Mouse (Mus musculus): ENCODE data around the gene Ergic1.

The Ergic1 gene

DNA sequence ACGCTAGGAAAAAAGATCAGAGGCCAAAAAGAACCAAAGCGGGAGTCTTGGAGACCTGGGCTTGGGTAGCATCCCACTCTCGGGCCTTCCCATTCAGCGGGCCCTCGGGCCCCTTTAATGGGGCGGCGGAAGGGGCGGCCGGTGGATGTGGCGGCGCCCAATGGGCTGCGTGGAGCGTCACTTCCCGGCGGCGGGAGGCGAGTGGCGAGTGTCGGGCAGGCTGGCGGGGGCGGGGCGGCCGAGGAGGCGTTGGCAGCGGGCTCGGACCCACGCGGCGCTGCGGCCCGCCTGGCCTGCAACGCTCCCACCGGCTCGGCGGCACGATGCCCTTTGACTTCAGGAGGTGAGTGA is at the start of gene Ergic1:
TSS of gene Ergic1 (plus strand) at position 200 of the 351 bp plus-strand sequence.
- peak; percentile 81 to 90 for DNase-seq (ENCODE audit: low spot score in 2 of 2)

DNA sequence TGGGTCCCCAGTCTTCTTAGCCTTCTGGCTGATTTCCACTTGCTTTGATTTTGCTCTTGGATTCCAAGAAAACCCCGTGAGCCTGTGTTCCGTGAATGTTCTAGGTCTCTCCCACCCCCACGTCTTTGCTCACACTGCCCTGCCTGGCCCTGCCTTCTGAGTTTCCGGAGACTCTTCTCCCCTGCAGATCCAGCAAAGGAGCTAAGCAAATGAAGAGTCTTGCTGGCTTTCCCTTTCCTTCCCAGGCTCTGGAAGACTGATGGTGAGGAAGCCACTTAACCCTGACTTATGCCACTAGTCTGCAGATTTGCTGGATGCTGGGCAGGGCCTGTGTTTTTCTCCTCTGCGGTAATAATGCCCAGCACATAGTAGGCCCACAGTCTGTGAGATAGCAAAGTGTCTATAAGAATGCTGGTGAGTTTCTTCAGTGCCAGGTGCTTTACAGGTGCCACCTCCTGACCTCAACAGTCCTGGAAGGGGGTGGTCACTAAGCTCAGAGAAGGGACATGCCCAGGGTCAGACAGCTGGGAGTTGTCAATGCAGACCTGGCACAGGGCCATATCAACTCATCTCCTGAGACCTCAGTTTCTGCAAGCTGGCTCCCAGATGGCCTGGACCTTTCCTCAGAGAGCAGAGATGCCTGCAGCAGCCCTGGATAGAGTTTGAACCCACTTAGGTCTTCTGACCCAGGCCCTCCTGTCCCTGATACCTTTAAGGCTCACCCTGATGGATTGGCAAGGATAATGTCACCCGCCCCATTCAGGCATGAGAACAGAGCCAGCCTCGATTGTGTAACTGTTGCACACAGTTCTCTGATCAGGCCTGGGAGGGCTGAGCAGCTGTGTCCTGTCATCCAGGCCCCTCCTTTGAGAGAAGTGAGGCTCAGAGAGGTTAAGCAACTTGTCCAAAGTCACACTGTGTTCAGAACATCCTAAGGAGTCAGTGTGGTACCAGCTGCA is 49.2 kb upstream of the Ergic1 start:
- DNase-seq (ENCODE audit: low spot score in 2 of 2), result no peak

DNA sequence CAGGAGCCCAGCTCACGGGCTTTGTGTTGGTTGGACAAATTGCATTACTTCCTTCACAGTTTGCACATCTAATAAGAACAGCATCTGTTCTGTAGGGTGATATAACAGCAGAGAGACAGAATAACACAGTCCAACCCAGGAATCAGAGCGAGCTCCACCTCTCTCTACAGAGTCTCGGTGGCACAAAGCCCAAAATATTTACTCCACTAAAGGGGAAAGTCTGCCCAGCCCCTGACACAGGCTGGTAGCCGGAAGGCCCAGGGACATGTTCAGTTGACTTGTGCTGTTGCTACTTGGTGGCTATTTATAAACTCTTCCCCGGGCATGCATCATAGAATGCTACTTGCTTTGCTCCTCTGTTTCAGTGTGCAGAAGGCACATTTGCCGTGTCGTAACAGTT is 48.3 kb upstream of the Ergic1 start:
- DNase-seq (ENCODE audit: low spot score in 2 of 2), result no peak

GRCm38 (mm10) chr17:26513459-26514290 is 47.6 kb upstream of the Ergic1 start:
- no peak for DNase-seq (ENCODE audit: low spot score in 2 of 2)

- no peak for DNase-seq (ENCODE audit: low spot score in 2 of 2)
Measured at GRCm38 (mm10) chr17:26514581-26515030, 46.7 kb upstream of the Ergic1 start.

DNA sequence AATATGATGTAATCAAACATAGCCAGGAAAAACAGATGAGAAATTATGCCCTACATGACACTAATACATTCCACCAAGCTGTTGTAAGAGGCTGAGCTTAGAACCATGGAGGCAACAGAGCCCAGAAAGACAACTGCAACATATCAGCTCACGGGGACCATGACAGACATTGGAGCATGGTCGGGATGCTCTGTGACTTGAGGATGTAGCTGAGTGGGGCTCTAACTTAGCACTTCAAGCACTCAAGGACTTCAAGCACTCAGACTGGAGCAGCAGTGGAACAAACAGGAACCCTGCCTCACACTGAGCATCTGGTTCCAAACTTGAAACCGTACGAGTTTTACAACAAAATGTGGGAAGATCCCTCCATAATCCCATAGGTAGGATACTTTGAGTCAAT is 45.6 kb upstream of the Ergic1 start:
- DNase-seq (ENCODE audit: low spot score in 2 of 2), result no peak

DNA sequence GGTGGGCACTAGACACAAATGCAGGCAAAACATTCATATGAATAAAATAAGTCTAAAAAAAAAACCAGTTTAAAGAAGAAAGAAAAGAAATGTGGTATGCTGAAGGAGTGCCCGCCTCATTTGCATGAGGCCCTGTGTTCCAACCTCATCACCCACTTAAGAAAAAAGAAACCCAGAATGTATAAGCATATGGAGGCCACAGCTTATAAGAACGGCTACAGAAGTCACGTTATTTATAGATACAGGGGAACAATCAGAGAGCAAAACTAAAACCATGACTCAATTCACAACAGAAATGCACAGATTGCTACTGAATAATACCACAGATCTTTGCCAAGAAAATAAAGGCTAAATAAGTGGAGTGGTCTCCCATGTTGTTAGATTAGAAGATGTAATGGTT is 43.0 kb upstream of the Ergic1 start:
- no peak for DNase-seq (ENCODE audit: low spot score in 2 of 2)

DNA sequence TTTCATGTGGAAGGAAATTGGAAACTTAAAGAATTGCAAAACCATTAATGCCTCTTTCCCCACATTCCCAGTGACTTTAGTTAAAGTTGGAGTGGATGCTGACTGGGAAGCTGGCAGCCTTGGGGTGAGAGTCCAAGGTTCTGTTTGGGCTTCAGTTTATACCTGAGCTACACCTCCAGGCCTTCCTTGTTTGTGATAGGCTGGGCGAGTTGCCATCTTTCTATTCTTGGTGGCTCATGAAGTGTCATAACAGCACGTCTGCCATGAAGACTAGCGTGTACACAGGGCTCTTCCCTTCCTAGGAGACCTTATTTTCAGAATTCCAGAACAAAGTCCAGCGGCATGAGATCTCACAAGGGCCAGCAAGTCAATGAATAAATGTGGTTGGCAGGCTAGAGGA is 38.6 kb upstream of the Ergic1 start:
- no peak for DNase-seq (ENCODE audit: low spot score in 2 of 2)

- DNase-seq (ENCODE audit: low spot score in 2 of 2), result no peak
Measured at GRCm38 (mm10) chr17:26524316-26524715, 37.0 kb upstream of the Ergic1 start.

- DNase-seq (ENCODE audit: low spot score in 2 of 2), result no peak
Measured at GRCm38 (mm10) chr17:26524801-26525200, 36.5 kb upstream of the Ergic1 start.

DNA sequence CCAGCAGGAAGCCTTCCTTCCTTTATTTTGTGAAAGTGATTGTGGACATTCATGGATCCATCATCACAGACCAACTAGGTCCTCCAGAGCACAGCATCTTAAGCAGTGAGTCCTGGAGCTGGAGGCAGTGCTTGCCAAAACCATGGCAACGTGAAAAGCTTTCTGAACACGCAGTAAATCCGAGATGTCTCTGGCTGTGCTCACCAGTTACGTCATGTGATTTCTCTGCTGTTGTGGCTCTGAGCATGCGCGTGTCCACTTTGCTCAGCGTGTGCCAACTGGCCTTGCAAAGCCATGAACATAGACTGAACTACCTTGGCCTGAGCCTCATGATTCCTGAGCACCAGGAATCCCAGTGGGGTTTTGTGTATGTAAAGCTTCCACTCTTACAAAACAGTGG is 36.0 kb upstream of the Ergic1 start:
- DNase-seq (ENCODE audit: low spot score in 2 of 2), result peak; percentile 31 to 42

DNA sequence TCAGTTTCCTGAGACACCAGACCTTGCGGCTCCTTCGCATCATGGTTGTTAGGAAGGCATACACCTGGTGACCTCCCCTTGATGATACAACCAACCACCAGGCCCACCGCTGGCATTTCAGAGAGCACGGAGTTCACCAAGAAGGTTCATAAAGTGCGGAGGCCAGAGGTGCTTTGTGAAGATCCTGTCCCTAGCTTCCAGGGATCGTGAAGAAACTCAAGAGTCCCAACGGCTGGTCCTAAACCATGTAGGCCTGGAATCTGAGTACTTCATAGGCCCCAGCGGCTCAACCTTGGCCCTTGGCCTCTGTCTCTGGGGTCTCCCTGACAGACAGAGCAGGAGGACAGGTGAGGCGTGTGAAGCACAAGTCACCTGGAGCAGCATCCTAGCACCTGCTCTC is 34.0 kb upstream of the Ergic1 start:
- DNase-seq (ENCODE audit: low spot score in 2 of 2), result no peak

DNA sequence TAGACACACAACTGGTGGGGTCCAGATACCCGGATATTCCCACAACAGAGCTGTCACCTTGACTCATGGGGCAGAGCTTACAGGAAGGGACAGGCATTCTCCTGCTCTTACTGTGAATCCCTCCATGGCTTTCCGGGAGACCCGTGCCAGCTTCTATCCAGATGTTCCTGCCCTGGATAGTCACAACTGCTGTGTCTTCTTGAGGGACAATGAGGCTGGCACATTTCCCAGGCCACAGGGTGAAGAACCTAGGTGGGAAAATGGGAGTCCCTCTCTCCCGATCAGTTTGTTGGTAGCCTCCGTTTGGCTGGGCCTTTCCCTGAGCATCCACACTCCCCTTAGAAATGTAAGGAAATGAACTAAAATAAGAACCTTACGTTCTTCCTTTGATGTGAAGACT is 32.5 kb upstream of the Ergic1 start:
- DNase-seq (ENCODE audit: low spot score in 2 of 2), result no peak

- no peak for DNase-seq (ENCODE audit: low spot score in 2 of 2)
Measured at GRCm38 (mm10) chr17:26529791-26530241, 31.5 kb upstream of the Ergic1 start.

DNA sequence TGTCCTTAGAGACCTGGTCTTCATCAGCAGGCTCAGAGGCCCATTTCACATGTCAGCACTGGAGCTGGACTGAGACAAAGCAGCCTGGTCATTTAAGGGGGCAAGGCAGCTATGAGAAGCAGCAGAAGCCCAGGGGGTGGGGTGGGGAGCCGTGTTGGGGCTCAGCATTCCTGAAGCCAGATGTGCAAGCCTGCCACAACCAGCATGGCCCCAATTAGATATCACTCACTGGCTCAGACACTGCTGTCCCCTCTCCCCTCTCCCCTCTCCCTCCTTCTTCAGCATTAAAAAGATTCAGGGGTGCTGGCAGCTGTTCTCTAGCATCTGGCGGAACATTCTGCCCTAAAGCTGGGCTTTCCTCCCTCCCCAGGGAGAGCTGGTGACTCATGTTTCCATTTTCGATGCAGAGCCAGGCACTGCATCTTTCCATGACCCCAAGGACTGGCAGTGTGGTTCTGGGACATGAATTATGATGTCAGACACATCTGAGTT is 30.7 kb upstream of the Ergic1 start:
- DNase-seq (ENCODE audit: low spot score in 2 of 2), result no peak

DNA sequence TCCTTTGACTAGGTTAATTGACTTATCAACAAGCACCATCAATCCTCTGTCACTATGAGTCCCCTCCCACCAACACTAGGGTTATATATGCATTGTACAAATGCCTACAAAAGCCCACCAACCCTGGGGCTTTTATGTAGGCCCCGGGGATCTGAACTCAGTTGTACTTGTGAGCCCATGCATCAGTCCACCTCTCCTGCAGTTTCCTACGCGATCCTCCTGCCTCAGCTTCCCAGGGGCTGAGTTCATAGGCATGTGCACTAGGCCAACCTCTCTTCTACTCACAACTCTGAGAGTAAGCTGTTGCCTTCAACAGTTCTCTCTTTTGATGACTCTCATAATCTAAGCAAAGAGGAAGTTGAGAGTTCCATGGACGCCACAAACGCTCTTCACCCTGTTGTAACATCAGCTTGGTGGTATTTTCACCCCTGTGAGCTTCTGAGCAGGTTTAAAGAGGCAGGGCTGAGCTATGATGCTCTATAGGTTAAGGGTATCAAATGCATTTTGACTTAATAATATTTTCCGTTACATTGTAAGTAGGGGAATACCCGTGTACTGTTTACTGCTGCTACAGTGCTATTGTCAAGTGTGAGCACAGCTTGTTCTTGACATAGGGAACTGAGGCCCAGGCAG is 29.8 kb upstream of the Ergic1 start:
- DNase-seq (ENCODE audit: low spot score in 2 of 2), result no peak

- no peak for DNase-seq (ENCODE audit: low spot score in 2 of 2)
Measured at GRCm38 (mm10) chr17:26532476-26533045, 28.7 kb upstream of the Ergic1 start.

DNA sequence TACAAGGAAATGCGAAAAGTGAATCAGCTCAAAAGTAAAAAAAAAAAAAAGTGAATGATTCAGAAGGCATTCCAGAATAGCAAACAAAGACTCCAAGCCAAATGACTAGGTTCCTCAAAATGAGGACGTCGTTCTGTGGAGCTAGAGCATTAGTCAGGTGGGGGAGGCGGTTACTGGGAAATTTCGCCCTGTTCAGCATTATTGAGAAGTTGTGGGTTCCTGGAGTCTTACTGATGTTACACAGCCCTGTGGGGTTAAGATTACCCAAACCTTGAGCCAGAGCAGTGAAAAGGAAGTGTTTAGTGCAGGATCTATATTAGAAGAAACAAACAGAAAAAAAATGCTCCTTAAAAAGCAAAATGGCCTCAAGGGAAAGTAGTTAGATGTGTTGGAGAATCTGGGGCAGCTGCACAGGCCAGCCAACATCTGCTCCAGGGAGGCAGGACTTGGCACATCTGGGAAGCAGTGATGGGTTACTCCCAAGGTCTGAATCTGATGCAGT is 27.4 kb upstream of the Ergic1 start:
- DNase-seq (ENCODE audit: low spot score in 2 of 2), result no peak

GRCm38 (mm10) chr17:26534695-26535094 is 26.6 kb upstream of the Ergic1 start:
- DNase-seq (ENCODE audit: low spot score in 2 of 2), result no peak

DNA sequence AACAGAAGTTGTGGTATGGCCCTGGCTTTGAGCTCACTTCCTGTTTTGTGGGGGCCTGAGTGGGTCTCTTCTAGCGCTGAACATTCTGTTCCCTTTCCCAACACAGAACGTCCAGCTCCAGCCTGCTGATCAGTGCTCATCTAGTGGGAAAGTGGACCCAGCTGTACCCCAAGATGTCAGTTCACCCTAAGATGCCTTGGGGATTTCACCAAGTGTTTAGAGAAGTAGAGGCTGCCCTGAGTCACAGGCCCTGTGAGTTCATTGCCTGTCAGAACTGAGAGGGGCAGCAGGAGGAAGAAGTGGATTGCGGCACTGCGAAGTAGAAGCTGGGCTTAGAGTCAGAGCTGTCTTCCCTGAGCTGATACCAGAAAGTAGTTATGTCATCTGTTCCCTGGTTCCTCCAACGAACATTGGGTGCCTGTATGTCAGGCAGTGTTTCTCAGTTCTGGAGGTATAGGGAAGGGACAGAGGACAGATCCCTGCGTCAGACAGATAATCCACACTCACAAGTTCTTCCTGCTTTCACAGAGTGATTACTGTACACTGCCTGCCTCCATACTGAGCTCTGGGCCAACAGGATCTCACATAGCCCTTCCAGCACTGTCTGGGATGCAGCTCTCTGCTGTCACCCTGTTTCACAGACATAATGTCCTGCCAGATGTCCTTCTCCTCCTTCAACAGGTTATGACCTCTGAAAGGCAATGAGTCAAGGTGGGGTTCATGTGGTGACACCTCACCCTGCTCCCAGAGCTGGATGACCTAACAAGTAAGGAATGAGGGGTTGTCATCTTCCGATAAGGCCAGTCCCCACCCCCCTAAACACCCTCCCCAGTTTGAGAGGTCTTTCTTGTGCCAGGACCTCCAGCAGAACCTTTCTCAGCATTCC is 25.8 kb upstream of the Ergic1 start:
- no peak for DNase-seq (ENCODE audit: low spot score in 2 of 2)

All from frontal cortex, postnatal 10 days (tissue).